Mouse (Mus musculus): ENCODE results near the gene Rhbdl3.

GRCm38 (mm10) chr11:80308537-80308936 lies 7.8 kb downstream of the Rhbdl3 start:
- no peak for TF ChIP-seq POLR2AphosphoS2 (IDR thresholded peaks at IDR 0.05; ENCODE audit: insufficient read length, low read depth)
- no peak for TF ChIP-seq USF1 (IDR thresholded peaks at IDR 0.05; ENCODE audit: low read depth)

All from myocyte (in vitro differentiated cells).